Mouse (Mus musculus) hindbrain, embryonic 10.5 days (tissue): ENCODE data around the gene Sprr2j-ps. TPM values are rescaled to one million over a fixed set of nuclear protein-coding genes. Genes with fewer than 3 reads are reported as not detected.

ENCODE experiments used
- DNase-seq: peaks from one replicate; pipeline ENCODE4 v3.0.0-alpha.2; 2017; ENCODE audit warnings: low spot score
- H3K27ac ChIP-seq: fragments of 300-500 bp; sonication (generic); 2 replicates; pipeline ENCODE4 v1.5.1; 2016; ENCODE audit warnings: mild to moderate bottlenecking, moderate library complexity
- H3K27me3 ChIP-seq: fragments of 300-500 bp; sonication (generic); 2 replicates; pipeline ENCODE4 v1.6.1; 2016; ENCODE audit warnings: mild to moderate bottlenecking; ENCODE audit not compliant: poor library complexity, insufficient read depth, severe bottlenecking
- H3K36me3 ChIP-seq: fragments of 300-500 bp; sonication (generic); 2 replicates; pipeline ENCODE4 v1.6.1; 2016; ENCODE audit warnings: mild to moderate bottlenecking, moderate library complexity
- H3K4me1 ChIP-seq: fragments of 300-500 bp; sonication (generic); replicated peaks from 2 replicates; pipeline ENCODE4 v1.6.1; 2016; ENCODE audit warnings: mild to moderate bottlenecking
- H3K4me3 ChIP-seq: fragments of 300-500 bp; sonication (generic); 2 replicates; pipeline ENCODE4 v1.5.1; 2016; ENCODE audit warnings: mild to moderate bottlenecking, moderate library complexity
- H3K9me3 ChIP-seq: fragments of 300-500 bp; sonication (generic); 2 replicates; pipeline ENCODE4 v1.6.1; 2016; ENCODE audit warnings: mild to moderate bottlenecking, moderate library complexity
- WGBS: fragments of 180-500 bp; shearing (Covaris S2); methylation state at CpG from one replicate; pipeline ENCODE4 v1.1.7; 2016; 5-methylcytosine and 5-hydroxymethylcytosine counted together
- polyA plus RNA-seq: library from polyadenylated mRNA; unstranded; fragments of >200 nt; fragmentation: Nextera tagmentation; extraction: Ambion mirVana; gene quantifications from 2 replicates; pipeline ENCODE4 v1.2.1, GENCODE M21; 2016

Sprr2j-ps gene
- not detected in 2 replicates for polyA plus RNA-seq

GRCm38 (mm10) chr3:92417782-92418181 is at the start of gene Sprr2j-ps:
Sprr2j-ps (plus strand) TSS chr3:92418082.
- Histone ChIP-seq H3K4me3 (no peak within 1 kb of the TSS), H3K27me3 (no peaks in the 10 kb centered on the region), H3K4me1 (no peaks in the 10 kb centered on the region), H3K36me3 (no peaks in the 10 kb centered on the region), H3K27ac (no peak within 1 kb of the TSS), H3K9me3 (no peaks in the 10 kb centered on the region)
- 88% methylated on average over 2 of the region's 2 CpGs for WGBS
- no peak for DNase-seq

DNA sequence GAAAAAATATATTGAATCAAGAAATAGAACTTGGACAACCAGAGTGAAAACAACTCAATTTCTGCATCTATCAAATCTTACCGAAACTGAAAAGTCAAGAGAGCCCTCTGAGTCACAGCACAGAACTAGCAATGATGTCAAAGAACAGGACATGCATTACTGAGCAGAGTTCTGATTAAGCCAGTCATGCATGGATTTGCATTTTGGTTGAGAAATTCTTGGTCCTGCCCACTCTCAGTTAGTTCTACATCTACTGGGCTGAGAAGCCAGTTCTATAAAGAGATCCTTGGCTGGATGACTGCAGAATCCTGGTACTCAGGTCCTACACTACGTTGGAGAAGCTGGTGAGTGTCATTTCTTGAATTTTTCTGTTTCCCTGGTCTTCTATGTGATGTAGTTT is 44.3 kb upstream of the Sprr2j-ps start:
- no peaks in the 10 kb centered on the region for H3K9me3 ChIP-seq
- DNase-seq, result no peak
- 74% methylated on average over 2 of the region's 2 CpGs for WGBS
- H3K27me3 ChIP-seq, result no peaks in the 10 kb centered on the region
- no peak overlapping the region for H3K4me3 ChIP-seq
- H3K36me3 ChIP-seq, result no peaks in the 10 kb centered on the region
- no peaks in the 10 kb centered on the region for H3K4me1 ChIP-seq
- no peak overlapping the region for H3K27ac ChIP-seq

DNA sequence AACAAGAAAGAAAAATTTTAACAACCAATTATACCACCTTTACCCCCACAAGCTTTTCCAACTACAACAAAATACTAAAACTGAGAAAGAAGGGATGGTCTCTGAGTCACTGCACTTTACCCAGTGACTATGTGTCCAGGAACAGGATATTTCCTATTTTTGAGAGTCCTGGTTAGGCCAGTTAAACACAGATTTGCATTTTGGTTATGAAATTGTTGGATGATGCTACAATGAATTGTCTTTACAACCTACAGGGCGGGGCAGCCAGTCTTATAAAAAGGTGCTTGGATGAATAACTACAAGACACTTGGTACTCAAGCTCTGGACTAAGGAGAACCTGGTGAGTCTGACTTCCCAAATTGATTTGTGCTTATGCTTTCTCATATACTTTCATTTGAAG is 32.5 kb upstream of the Sprr2j-ps start, which contains the start of gene Sprr2h:
TSS of gene Sprr2h (plus strand) at position 301 of the 400 bp plus-strand sequence.
- 80% methylated on average over 1 of the region's 1 CpGs for WGBS

DNA sequence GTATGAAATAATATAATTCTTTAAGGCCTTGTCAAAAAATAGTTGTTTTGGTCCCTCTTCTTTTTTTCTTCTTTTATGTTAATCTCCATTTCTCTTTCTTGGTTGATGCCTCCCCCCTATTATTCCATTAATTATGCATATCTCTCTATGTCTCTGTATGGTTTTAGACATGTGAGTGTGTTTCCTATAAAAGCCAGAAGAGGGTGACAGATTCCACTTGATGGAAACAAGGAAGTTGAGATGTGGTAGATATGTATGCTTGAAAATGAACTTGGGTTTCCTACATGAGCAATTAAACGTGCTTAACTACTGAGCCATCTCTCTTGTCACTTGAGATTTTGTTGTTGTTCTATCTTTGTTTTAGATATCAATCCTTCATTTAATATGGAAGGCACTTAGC is 23.6 kb upstream of the Sprr2j-ps start:
- Histone ChIP-seq H3K4me3 (no peak overlapping the region), H3K9me3 (no peaks in the 10 kb centered on the region), H3K27ac (no peak overlapping the region), H3K27me3 (no peaks in the 10 kb centered on the region), H3K4me1 (no peaks in the 10 kb centered on the region), H3K36me3 (no peaks in the 10 kb centered on the region)
- 50% methylated on average over 1 of the region's 1 CpGs for WGBS
- no peak for DNase-seq

More for the DNA sequence above, 32.5 kb upstream of the Sprr2j-ps start, which contains the start of gene Sprr2h:
- no peaks in the 10 kb centered on the region for H3K36me3 ChIP-seq
- DNase-seq, result no peak
- no peak within 1 kb of the TSS for H3K27ac ChIP-seq
- H3K9me3 ChIP-seq, result no peaks in the 10 kb centered on the region
- H3K4me1 ChIP-seq, result no peaks in the 10 kb centered on the region
- H3K27me3 ChIP-seq, result no peaks in the 10 kb centered on the region
- H3K4me3 ChIP-seq, result no peak within 1 kb of the TSS

DNA sequence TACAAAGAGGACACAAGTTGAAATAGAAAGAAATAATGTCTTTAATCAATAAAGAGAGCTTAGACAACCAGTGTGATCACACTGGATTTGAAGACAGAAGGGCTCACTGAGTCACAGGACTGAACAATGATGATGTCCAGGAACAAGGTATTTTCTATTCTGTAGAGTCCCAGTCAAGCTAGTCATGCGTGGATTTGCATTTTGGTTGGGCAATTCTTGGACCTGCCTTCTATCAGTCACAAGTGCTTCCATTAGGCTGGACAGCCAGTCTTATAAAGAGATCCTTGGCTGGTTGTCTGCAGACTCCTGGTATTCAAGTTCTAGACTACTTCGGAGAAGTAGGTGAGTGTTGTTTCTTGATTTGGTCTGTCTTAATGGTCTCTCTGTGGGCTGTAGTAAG is 10.2 kb upstream of the Sprr2j-ps start, which contains the start of gene Sprr2i:
TSS of gene Sprr2i (plus strand) at position 301 of the 400 bp plus-strand sequence.
- Histone ChIP-seq H3K4me3 (no peak within 1 kb of the TSS), H3K4me1 (no peaks in the 10 kb centered on the region), H3K9me3 (no peaks in the 10 kb centered on the region), H3K36me3 (no peaks in the 10 kb centered on the region), H3K27ac (no peak within 1 kb of the TSS), H3K27me3 (no peaks in the 10 kb centered on the region)
- WGBS, result 92% methylated on average over 2 of the region's 2 CpGs
- no peak for DNase-seq

DNA sequence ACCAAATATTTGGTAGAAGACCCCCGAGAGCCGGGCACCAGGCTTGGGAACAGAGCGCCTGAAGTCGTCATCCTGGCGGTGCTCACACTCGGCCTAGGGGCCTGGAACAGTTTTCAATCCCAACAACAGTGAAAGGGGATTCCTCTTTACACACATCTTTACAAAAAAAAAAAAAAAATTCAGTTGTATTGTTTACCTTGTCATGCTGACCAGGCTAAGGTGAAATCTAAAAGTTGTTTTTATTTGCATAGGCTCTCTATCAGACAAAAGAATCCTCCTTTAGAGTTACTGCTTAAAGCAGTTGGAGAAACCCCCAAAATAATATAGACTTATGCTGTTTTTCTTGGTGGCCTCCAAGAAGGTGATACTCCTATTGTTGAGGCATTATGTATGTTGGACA is 11.4 kb downstream of the Sprr2j-ps start, which contains the start of gene Gm9774:
TSS of gene Gm9774 (minus strand) at position 101 of the 400 bp plus-strand sequence.
- WGBS, result 92% methylated on average over 6 of the region's 6 CpGs

GRCm38 (mm10) chr3:92432282-92432681 is 14.4 kb downstream of the Sprr2j-ps start, which contains the start of gene Sprr2k:
Sprr2k (plus strand) TSS chr3:92432582.
- DNase-seq, result no peak
- Histone ChIP-seq H3K9me3 (no peaks in the 10 kb centered on the region), H3K4me1 (no peaks in the 10 kb centered on the region), H3K4me3 (no peak within 1 kb of the TSS), H3K27ac (no peak within 1 kb of the TSS), H3K27me3 (no peaks in the 10 kb centered on the region), H3K36me3 (no peaks in the 10 kb centered on the region)
- WGBS, result 82% methylated on average over 2 of the region's 2 CpGs

More for the DNA sequence above, 11.4 kb downstream of the Sprr2j-ps start, which contains the start of gene Gm9774:
- H3K36me3 ChIP-seq, result no peaks in the 10 kb centered on the region
- H3K27ac ChIP-seq, result no peak within 1 kb of the TSS
- H3K9me3 ChIP-seq, result no peaks in the 10 kb centered on the region
- H3K4me1 ChIP-seq, result no peaks in the 10 kb centered on the region
- no peaks in the 10 kb centered on the region for H3K27me3 ChIP-seq
- no peak within 1 kb of the TSS for H3K4me3 ChIP-seq
- no peak for DNase-seq

- WGBS, result 94% methylated on average over 3 of the region's 3 CpGs
- DNase-seq, result no peak
- Histone ChIP-seq H3K27ac (no peak within 1 kb of the TSS), H3K36me3 (no peaks in the 10 kb centered on the region), H3K27me3 (no peaks in the 10 kb centered on the region), H3K4me3 (no peak within 1 kb of the TSS), H3K9me3 (no peaks in the 10 kb centered on the region), H3K4me1 (no peaks in the 10 kb centered on the region)
Observed at GRCm38 (mm10) chr3:92438689-92439088, 20.8 kb downstream of the Sprr2j-ps start, which contains the start of gene Sprr1b. Sprr1b (minus strand) TSS chr3:92438789.

- H3K27ac ChIP-seq, result no peak overlapping the region
- H3K4me1 ChIP-seq, result no peaks in the 10 kb centered on the region
- no peaks in the 10 kb centered on the region for H3K9me3 ChIP-seq
- 91% methylated on average over 3 of the region's 3 CpGs for WGBS
- DNase-seq, result no peak
- H3K27me3 ChIP-seq, result no peaks in the 10 kb centered on the region
- no peak overlapping the region for H3K4me3 ChIP-seq
- no peaks in the 10 kb centered on the region for H3K36me3 ChIP-seq
Observed at GRCm38 (mm10) chr3:92440177-92440576, 22.3 kb downstream of the Sprr2j-ps start.

- WGBS, result 87% methylated on average over 5 of the region's 5 CpGs
- H3K27ac ChIP-seq, result no peak overlapping the region
Observed at GRCm38 (mm10) chr3:92455151-92455550, 37.3 kb downstream of the Sprr2j-ps start.

DNA sequence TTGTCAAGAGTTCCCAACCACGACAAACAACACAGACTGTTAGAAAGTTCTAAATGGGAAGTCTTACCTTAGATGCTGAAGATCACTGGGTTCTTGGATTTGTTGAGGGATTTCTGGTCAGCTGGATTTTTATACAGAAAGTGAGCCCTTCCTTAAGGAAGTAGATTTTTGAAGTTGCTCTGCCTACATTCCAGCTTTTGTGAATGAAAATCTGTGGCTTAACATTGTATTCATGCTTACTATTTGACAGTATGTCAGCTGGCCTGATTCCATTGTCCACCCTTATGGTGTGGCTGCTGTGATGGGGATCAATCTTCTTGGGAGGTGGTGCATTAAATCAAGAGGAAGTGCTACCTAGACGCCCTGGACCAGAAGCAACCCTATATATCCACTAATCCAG is 40.7 kb downstream of the Sprr2j-ps start, which contains the start of gene Sprr3:
TSS of gene Sprr3 (minus strand) at position 101 of the 400 bp plus-strand sequence.
- 68% methylated on average over 2 of the region's 2 CpGs for WGBS
- no peaks in the 10 kb centered on the region for H3K27me3 ChIP-seq
- no peak within 1 kb of the TSS for H3K27ac ChIP-seq
- H3K4me1 ChIP-seq, result no peaks in the 10 kb centered on the region
- no peak for DNase-seq
- H3K4me3 ChIP-seq, result no peak within 1 kb of the TSS
- H3K36me3 ChIP-seq, result no peaks in the 10 kb centered on the region
- H3K9me3 ChIP-seq, result no peaks in the 10 kb centered on the region

More at GRCm38 (mm10) chr3:92455151-92455550, 37.3 kb downstream of the Sprr2j-ps start:
- Histone ChIP-seq H3K4me3 (no peak overlapping the region), H3K27me3 (no peaks in the 10 kb centered on the region), H3K36me3 (no peaks in the 10 kb centered on the region), H3K4me1 (no peaks in the 10 kb centered on the region), H3K9me3 (no peaks in the 10 kb centered on the region)
- DNase-seq, result no peak

GRCm38 (mm10) chr3:92466576-92466975 is 48.7 kb downstream of the Sprr2j-ps start:
- Histone ChIP-seq H3K36me3 (no peaks in the 10 kb centered on the region), H3K9me3 (no peaks in the 10 kb centered on the region), H3K27ac (no peak overlapping the region), H3K4me1 (no peaks in the 10 kb centered on the region), H3K4me3 (no peak overlapping the region), H3K27me3 (no peaks in the 10 kb centered on the region)
- no peak for DNase-seq
- 92% methylated on average over 1 of the region's 1 CpGs for WGBS

DNA sequence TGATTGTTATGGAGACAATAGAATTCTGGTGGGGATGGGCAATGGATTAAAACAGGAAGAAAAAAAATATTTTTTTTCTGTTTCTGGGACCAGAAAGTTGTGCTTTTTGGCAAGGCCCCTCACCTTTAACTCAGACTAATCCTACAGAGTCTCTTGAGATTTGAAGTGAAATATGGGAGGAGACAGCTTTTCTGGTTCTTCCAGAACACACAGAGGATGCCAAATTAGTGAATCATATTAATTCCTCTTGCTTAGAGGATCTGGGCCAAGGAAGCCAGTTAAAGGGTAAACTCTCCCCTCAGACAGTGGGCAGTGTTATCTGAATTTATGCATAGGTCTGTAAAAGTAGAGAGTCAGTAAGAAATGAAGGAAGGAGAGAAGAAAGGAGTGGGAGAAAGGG is 49.5 kb downstream of the Sprr2j-ps start:
- Histone ChIP-seq H3K27ac (no peak overlapping the region), H3K9me3 (no peaks in the 10 kb centered on the region), H3K36me3 (no peaks in the 10 kb centered on the region), H3K27me3 (no peaks in the 10 kb centered on the region), H3K4me3 (no peak overlapping the region), H3K4me1 (no peaks in the 10 kb centered on the region)
- no peak for DNase-seq
